In the genomic region with DNA sequence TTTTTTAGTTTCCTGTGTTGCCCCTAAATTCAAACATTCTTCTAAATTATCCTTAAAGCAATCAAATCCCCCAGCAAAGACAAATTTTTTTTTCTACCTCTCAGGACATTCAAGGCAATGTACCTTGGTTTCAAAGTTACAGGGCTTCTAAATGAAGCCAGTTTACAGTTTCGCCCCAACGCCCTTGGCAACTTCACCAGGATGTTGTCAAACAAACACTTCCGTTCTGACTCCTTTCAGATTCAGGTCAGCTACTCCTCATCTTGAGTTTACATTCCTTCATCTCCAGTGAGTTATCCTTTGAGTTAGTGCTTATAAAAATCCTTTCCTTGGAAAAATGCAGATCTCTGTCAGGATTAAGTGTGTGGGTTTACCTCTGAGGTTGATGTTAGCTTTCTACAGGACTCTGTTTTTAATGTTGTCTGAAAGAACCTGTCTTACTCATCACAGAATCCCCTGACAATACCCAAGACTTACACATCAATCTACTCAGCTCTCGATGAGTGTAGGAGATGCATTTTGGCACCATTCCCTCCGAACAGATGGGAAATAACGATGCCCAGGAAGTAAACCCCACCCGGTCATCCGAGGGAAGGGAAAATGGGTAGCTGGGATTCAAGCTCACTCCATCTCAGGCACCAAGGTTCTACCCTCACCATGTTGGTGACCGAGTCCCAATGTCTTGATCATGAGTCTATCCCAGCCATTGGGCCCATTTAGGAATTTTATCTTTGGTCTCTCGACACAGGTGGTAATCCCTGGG, we compare ENCODE assay signal across 14 mouse cellular contexts. TPM values are rescaled to one million over a fixed set of nuclear protein-coding genes. Genes with fewer than 3 reads are reported as not detected.
DNase-seq lines count a peak whose midpoint lies in the region; ATAC-seq and TF ChIP-seq lines count a peak whose summit lies in the region.
"Had no signal": no experiment of that assay in that cellular context is flagged by ENCODE, and none has a peak within 500 bp of the region (broad histone marks: within the 10 kb centered on the region; RNA-seq: fewer than 3 reads in every experiment).

No protein-coding gene starts in this region.

- no peaks in the 10 kb centered on the region; the same call in 1 of the 2 replicates for H3K9me3 ChIP-seq in kidney, embryonic 15.5 days (replicated peaks)
- H3K9me3 ChIP-seq in liver, postnatal 0 days (ENCODE audit: low read length), result no peaks in the 10 kb centered on the region
- no peaks in the 10 kb centered on the region for H3K9me3 ChIP-seq in liver, embryonic 11.5 days (ENCODE audit: control insufficient read depth, low read length)
- H3K9me3 ChIP-seq: embryonic facial prominence, embryonic 13.5 days; liver, embryonic 13.5 days; midbrain, embryonic 12.5 days had no signal

- no peak for ATAC-seq in kidney, embryonic 15.5 days (replicated peaks; ENCODE audit: low FRiP score)
- ATAC-seq in liver, postnatal 0 days, result no peak
- no peak for ATAC-seq in liver, embryonic 11.5 days (replicated peaks; ENCODE audit: low FRiP score)
- no peak for ATAC-seq in megakaryocyte progenitor cell, adult 5-6 weeks (replicated peaks; ENCODE audit: poor library complexity)

- H3K27me3 ChIP-seq in kidney, adult 2 months (replicated peaks; ENCODE audit: control insufficient read depth, insufficient read depth, low read length), result no peaks in the 10 kb centered on the region
- H3K27me3 ChIP-seq in kidney, embryonic 15.5 days, result no peaks in the 10 kb centered on the region
- no peaks in the 10 kb centered on the region for H3K27me3 ChIP-seq in liver, postnatal 0 days (ENCODE audit: insufficient read depth, low read length)
- H3K27me3 ChIP-seq in liver, embryonic 11.5 days (replicated peaks; ENCODE audit: control insufficient read depth, insufficient read depth, low read length), result no peaks in the 10 kb centered on the region
- H3K27me3 ChIP-seq in small intestine, adult 2 months (ENCODE audit: control insufficient read depth, insufficient read depth, low read length), result no peaks in the 10 kb centered on the region
- H3K27me3 ChIP-seq: embryonic facial prominence, embryonic 13.5 days; heart, embryonic 13.5 days; liver, embryonic 13.5 days; midbrain, embryonic 12.5 days had no signal

- peaks cover 43% of the 10 kb centered on the region for H3K4me1 ChIP-seq in kidney, adult 2 months (ENCODE audit: control insufficient read depth, insufficient read depth, low read length)
- peaks cover 5% of the 10 kb centered on the region; the same call in 1 of the 2 replicates for H3K4me1 ChIP-seq in kidney, embryonic 15.5 days
- peaks cover 14% of the 10 kb centered on the region for H3K4me1 ChIP-seq in liver, postnatal 0 days (ENCODE audit: insufficient read depth)
- no peaks in the 10 kb centered on the region for H3K4me1 ChIP-seq in liver, embryonic 11.5 days (replicated peaks; ENCODE audit: control insufficient read depth, insufficient read depth, low read length)
- peaks cover 6% of the 10 kb centered on the region; the same call in 1 of the 2 replicates for H3K4me1 ChIP-seq in small intestine, adult 2 months (ENCODE audit: control insufficient read depth, insufficient read depth, insufficient read length, low read length)
- H3K4me1 ChIP-seq: embryonic facial prominence, embryonic 13.5 days; liver, embryonic 13.5 days; midbrain, embryonic 12.5 days had no signal

- WGBS in kidney, adult 2 months, result 63% methylated on average over 10 of the region's 10 CpGs
- 82% methylated on average over 10 of the region's 10 CpGs for WGBS in kidney, embryonic 15.5 days
- 73% methylated on average over 10 of the region's 10 CpGs for WGBS in liver, postnatal 0 days (ENCODE audit: insufficient replicate concordance)
- WGBS in liver, embryonic 11.5 days, result 75% methylated on average over 10 of the region's 10 CpGs
- WGBS in small intestine, adult 2 months, result 79% methylated on average over 10 of the region's 10 CpGs

- no peak for TF ChIP-seq POLR2A in kidney, adult 2 months (IDR thresholded peaks at IDR 0.05; ENCODE audit: low read depth, low read length)
- TF ChIP-seq POLR2A in small intestine, adult 2 months (IDR thresholded peaks at IDR 0.05; ENCODE audit: low read depth, low read length), result no peak

- no peaks in the 10 kb centered on the region; the same call in 1 of the 2 replicates for H3K36me3 ChIP-seq in kidney, adult 2 months (ENCODE audit: control insufficient read depth, insufficient read depth, low read length)
- H3K36me3 ChIP-seq in kidney, embryonic 15.5 days, result peaks cover 25% of the 10 kb centered on the region
- H3K36me3 ChIP-seq in liver, postnatal 0 days (replicated peaks; ENCODE audit: insufficient read depth, low read length), result peaks cover 11% of the 10 kb centered on the region; the same call in 1 of the 2 replicates
- H3K36me3 ChIP-seq in liver, embryonic 11.5 days (ENCODE audit: control insufficient read depth, insufficient read depth, low read length), result no peaks in the 10 kb centered on the region
- no peaks in the 10 kb centered on the region for H3K36me3 ChIP-seq in small intestine, adult 2 months (ENCODE audit: control insufficient read depth, insufficient read depth, low read length)

- no peak for TF ChIP-seq EP300 in liver, postnatal 0 days (IDR thresholded peaks at IDR 0.05; ENCODE audit: low read depth)

- H3K4me2 ChIP-seq in kidney, embryonic 15.5 days, result no peak overlapping the region
- H3K4me2 ChIP-seq in liver, postnatal 0 days (ENCODE audit: low read depth, low read length), result no peak overlapping the region
- H3K4me2 ChIP-seq in liver, embryonic 11.5 days, result no peak overlapping the region
- H3K4me2 ChIP-seq: embryonic facial prominence, embryonic 13.5 days; heart, embryonic 13.5 days; liver, embryonic 13.5 days; midbrain, embryonic 12.5 days had no signal

- no peak for TF ChIP-seq CTCF in kidney, adult 2 months (conservative IDR thresholded peaks at IDR 0.05; ENCODE audit: insufficient read depth, insufficient read length, low read depth, low read length)
- TF ChIP-seq CTCF in liver, postnatal 0 days (IDR thresholded peaks at IDR 0.05; ENCODE audit: low read depth), result no peak
- no peak for TF ChIP-seq CTCF in small intestine, adult 2 months (IDR thresholded peaks at IDR 0.05; ENCODE audit: extremely low read depth, insufficient read length, insufficient replicate concordance, low read depth, low read length)

- peak overlapping the region; percentile 47 for H3K27ac ChIP-seq in kidney, adult 2 months (ENCODE audit: insufficient read depth, low read depth, low read length)
- H3K27ac ChIP-seq in kidney, embryonic 15.5 days, result no peak overlapping the region
- 0 out of 2 replicates have a peak overlapping the region, but pooled peaks have one; percentile 8 for H3K27ac ChIP-seq in liver, postnatal 0 days (ENCODE audit: low read depth)
- H3K27ac ChIP-seq in liver, embryonic 11.5 days (ENCODE audit: low read depth, low read length), result no peak overlapping the region
- peak overlapping the region; percentile 44 for H3K27ac ChIP-seq in small intestine, adult 2 months (ENCODE audit: insufficient read depth, low read depth, low read length)
- H3K27ac ChIP-seq: embryonic facial prominence, embryonic 13.5 days; heart, embryonic 13.5 days; liver, embryonic 13.5 days; midbrain, embryonic 12.5 days had no signal

- H3K4me3 ChIP-seq in kidney, adult 2 months (ENCODE audit: insufficient read depth, low read depth, low read length), result no peak overlapping the region
- H3K4me3 ChIP-seq in kidney, embryonic 15.5 days (replicated peaks), result no peak overlapping the region
- H3K4me3 ChIP-seq in liver, postnatal 0 days (ENCODE audit: low read depth, low read length), result no peak overlapping the region
- no peak overlapping the region for H3K4me3 ChIP-seq in liver, embryonic 11.5 days (ENCODE audit: low read depth, low read length)
- H3K4me3 ChIP-seq in small intestine, adult 2 months (ENCODE audit: low read depth, low read length), result no peak overlapping the region
- H3K4me3 ChIP-seq: embryonic facial prominence, embryonic 13.5 days; heart, embryonic 13.5 days; liver, embryonic 13.5 days; midbrain, embryonic 12.5 days had no signal

- peak; percentile 84 to 85 for DNase-seq in cerebellum, postnatal 10 days
- no peak for DNase-seq in cerebellum, adult 9-11 months
- DNase-seq in kidney, adult 2 months, result peak; percentile 79
- DNase-seq in liver, postnatal 0 days, result no peak
- no peak for DNase-seq in liver, embryonic 11.5 days (ENCODE audit: low spot score)
- DNase-seq: gastrocnemius, postnatal 25 days; liver, embryonic 13.5 days; thymus, postnatal 25 days had no signal

- H3K9ac ChIP-seq in kidney, embryonic 15.5 days, result no peak overlapping the region
- no peak overlapping the region for H3K9ac ChIP-seq in liver, postnatal 0 days (replicated peaks)
- H3K9ac ChIP-seq in liver, embryonic 11.5 days (ENCODE audit: low read depth, low read length), result no peak overlapping the region
- H3K9ac ChIP-seq: embryonic facial prominence, embryonic 13.5 days; heart, embryonic 13.5 days; liver, embryonic 13.5 days; midbrain, embryonic 12.5 days had no signal

RNA-seq across cellular contexts. Expression of a gene that starts 33.2 kb away (rescaled TPM):
- 0.94 and 1.1 TPM in 2 replicates for polyA plus RNA-seq in kidney, adult 2 months (2012; rRNA removed)
- polyA plus RNA-seq in kidney, embryonic 15.5 days (2015; fragmentation: Nextera tagmentation; extraction: Ambion mirVana), result 2.0 and 2.2 TPM in 2 replicates
- polyA plus RNA-seq in liver, postnatal 0 days (2015; fragmentation: Nextera tagmentation; extraction: Ambion mirVana), result 0.89 and 1.2 TPM in 2 replicates
- 1.1 and 1.6 TPM in 2 replicates for polyA plus RNA-seq in liver, embryonic 11.5 days (2014; fragmentation: Nextera tagmentation; extraction: Ambion mirVana)
- polyA plus RNA-seq in small intestine, adult 2 months (2012; rRNA removed), result 0.35 TPM in 1 of 2 replicates, not detected in the other
- 2.9 and 3.0 TPM in 2 replicates for total RNA-seq in megakaryocyte progenitor cell, adult 5-6 weeks (2015)
- 1.6 and 1.7 TPM in 2 replicates for total RNA-seq in megakaryocyte progenitor cell, adult 5-6 weeks (2017)

Comparison
In these comparisons a context has a peak if more than half of its experiments do, and no peak if none do; other contexts are left out.
1. DNase-seq: peak in cerebellum, postnatal 10 days (2 of 2) and kidney, adult 2 months (single experiment); none in cerebellum, adult 9-11 months (single experiment), liver, postnatal 0 days (single experiment) and liver, embryonic 11.5 days (single experiment).
2. H3K27ac ChIP-seq: peak in kidney, adult 2 months (single experiment), liver, postnatal 0 days (single experiment) and small intestine, adult 2 months (single experiment); none in kidney, embryonic 15.5 days (single experiment) and liver, embryonic 11.5 days (single experiment).